Mouse (Mus musculus) stomach, embryonic 16.5 days (tissue): ENCODE results near the gene Gpr84. TPM values are rescaled to one million over a fixed set of nuclear protein-coding genes. Genes with fewer than 3 reads are reported as not detected.

Experiments
- ATAC-seq: fragments of 200-750 bp; cut with Nextera tagmentation; 2 replicates; pipeline ENCODE4 v1.8.0; 2017; ENCODE audit warnings: moderate number of reproducible peaks, moderate TSS enrichment; ENCODE audit not compliant: insufficient read depth, low FRiP score
- H3K27ac ChIP-seq: fragments of 300-500 bp; sonication (generic); 2 replicates; pipeline ENCODE4 v1.5.1; 2014; ENCODE audit warnings: low read length
- H3K27me3 ChIP-seq: fragments of 300-500 bp; sonication (generic); 2 replicates; pipeline ENCODE4 v1.6.1; 2014; ENCODE audit warnings: low read length, control low read depth, mixed read lengths; ENCODE audit not compliant: control insufficient read depth, insufficient read depth
- H3K36me3 ChIP-seq: fragments of 300-500 bp; sonication (generic); 2 replicates; pipeline ENCODE4 v1.6.1; 2014; ENCODE audit warnings: low read length; ENCODE audit not compliant: control insufficient read depth, insufficient read depth
- H3K4me1 ChIP-seq: fragments of 300-500 bp; sonication (generic); 2 replicates; pipeline ENCODE4 v1.6.1; 2014; ENCODE audit warnings: low read length, control low read depth, mixed read lengths; ENCODE audit not compliant: control insufficient read depth, insufficient read depth
- H3K4me2 ChIP-seq: fragments of 300-500 bp; sonication (generic); 2 replicates; pipeline ENCODE4 v1.6.1; 2014; ENCODE audit warnings: low read depth, low read length, mixed read lengths
- H3K4me3 ChIP-seq: fragments of 300-500 bp; sonication (generic); replicated peaks from 2 replicates; pipeline ENCODE4 v1.5.1; 2014; ENCODE audit warnings: mild to moderate bottlenecking, low read length
- H3K9ac ChIP-seq: fragments of 300-500 bp; sonication (generic); 2 replicates; pipeline ENCODE4 v1.6.1; 2014; ENCODE audit warnings: low read length
- H3K9me3 ChIP-seq: fragments of 300-500 bp; sonication (generic); replicated peaks from 2 replicates; pipeline ENCODE4 v1.6.1; 2016; ENCODE audit warnings: low read length, control low read depth; ENCODE audit not compliant: control insufficient read depth
- WGBS: fragments of 180-500 bp; shearing (Covaris S2); extraction: QIAGEN DNeasy Blood & Tissue Kit; methylation state at CpG from one replicate; pipeline ENCODE4 v1.1.7; 2014; 5-methylcytosine and 5-hydroxymethylcytosine counted together
- polyA plus RNA-seq: library from polyadenylated mRNA; unstranded; fragments of >200 nt; fragmentation: Nextera tagmentation; extraction: Ambion mirVana; gene quantifications from 2 replicates; pipeline ENCODE4 v1.2.1, GENCODE M21; 2015

Gene Gpr84
- polyA plus RNA-seq, 1 experiment from 2014 or later, result 0.15 TPM

GRCm38 (mm10) chr15:103315979-103316776, 5.8 kb upstream of the Gpr84 start:
- H3K4me1 ChIP-seq, result peaks cover 31% of the 10 kb centered on the region
- H3K4me2 ChIP-seq, result no peak overlapping the region
- H3K27me3 ChIP-seq, result no peaks in the 10 kb centered on the region
- WGBS, result 59% methylated on average over 10 of the region's 10 CpGs
- H3K36me3 ChIP-seq, result no peaks in the 10 kb centered on the region
- no peak overlapping the region for H3K9ac ChIP-seq
- no peak for ATAC-seq
- no peaks in the 10 kb centered on the region for H3K9me3 ChIP-seq
- H3K4me3 ChIP-seq, result no peak overlapping the region
- H3K27ac ChIP-seq, result peak overlapping the region; percentile 14; the same call in 1 of the 2 replicates

DNA sequence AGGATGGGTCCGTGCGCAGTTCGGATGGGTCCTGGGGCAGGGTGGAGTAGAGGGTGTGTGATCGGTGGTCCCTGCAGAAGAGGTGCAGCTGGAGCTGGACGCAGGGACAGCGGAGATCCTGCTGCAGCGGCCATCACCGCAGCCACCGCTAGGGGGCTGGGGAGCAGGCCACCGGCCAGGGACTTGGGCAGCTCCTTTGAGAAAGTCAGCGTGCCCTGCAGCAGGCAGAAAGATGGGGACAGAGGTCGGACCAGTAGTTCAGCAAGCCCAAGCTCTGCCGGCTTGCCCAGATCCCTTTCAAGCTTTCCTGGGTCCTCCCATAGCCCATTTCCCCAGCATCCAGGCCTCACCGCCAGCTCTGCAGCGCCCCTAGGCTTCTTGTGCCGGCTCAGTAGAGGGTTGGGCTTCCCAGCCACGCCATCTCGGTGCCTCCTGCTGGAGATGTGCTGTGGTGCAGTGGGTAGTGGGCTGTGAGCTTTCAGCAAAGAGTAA, 4.6 kb upstream of the Gpr84 start:
- Histone ChIP-seq H3K27me3 (no peaks in the 10 kb centered on the region), H3K9me3 (no peaks in the 10 kb centered on the region), H3K4me1 (peaks cover 30% of the 10 kb centered on the region), H3K27ac (peak overlapping the region; percentile 11; the same call in 1 of the 2 replicates), H3K36me3 (no peaks in the 10 kb centered on the region), H3K9ac (peak overlapping the region; percentile 64), H3K4me2 (peak overlapping the region; percentile 59), H3K4me3 (peak overlapping the region; percentile 31)
- ATAC-seq, result peak; percentile 53; the same call in 1 of the 2 replicates
- 7% methylated on average over 18 of the region's 18 CpGs for WGBS

DNA sequence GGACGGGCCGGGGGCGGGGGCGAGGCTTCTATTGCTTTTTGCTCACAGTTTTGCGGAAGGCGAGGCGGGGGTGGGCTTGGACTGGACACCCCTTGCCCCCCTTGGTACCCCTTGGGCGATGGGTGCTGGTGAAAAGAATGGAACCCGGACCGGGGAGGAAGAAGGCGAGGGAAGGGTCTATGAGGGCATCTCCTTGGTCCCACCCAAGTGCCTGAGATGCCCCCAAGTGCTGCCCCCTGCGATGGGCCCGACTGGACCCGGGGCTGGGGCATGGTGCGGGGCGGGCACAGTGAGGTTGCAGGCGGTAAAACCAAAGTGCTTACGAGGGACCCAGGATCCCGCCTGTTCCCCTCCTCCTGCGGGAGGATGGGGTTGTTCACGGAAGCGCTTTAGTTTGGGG, 3.8 kb upstream of the Gpr84 start:
- peaks cover 30% of the 10 kb centered on the region for H3K4me1 ChIP-seq
- H3K27me3 ChIP-seq, result no peaks in the 10 kb centered on the region
- no peak overlapping the region for H3K27ac ChIP-seq
- no peaks in the 10 kb centered on the region for H3K36me3 ChIP-seq
- ATAC-seq, result no peak
- H3K9ac ChIP-seq, result peak overlapping the region; percentile 48; the same call in 1 of the 2 replicates
- peak overlapping the region; percentile 59 for H3K4me2 ChIP-seq
- no peaks in the 10 kb centered on the region for H3K9me3 ChIP-seq
- WGBS, result 44% methylated on average over 22 of the region's 22 CpGs
- no peak overlapping the region; the same call in 1 of the 2 replicates for H3K4me3 ChIP-seq

GRCm38 (mm10) chr15:103313495-103314095, 3.2 kb upstream of the Gpr84 start:
- H3K27ac ChIP-seq, result no peak overlapping the region
- H3K9me3 ChIP-seq, result no peaks in the 10 kb centered on the region
- H3K4me3 ChIP-seq, result no peak overlapping the region
- H3K4me2 ChIP-seq, result no peak overlapping the region
- peak overlapping the region; percentile 48; the same call in 1 of the 2 replicates for H3K9ac ChIP-seq
- peaks cover 30% of the 10 kb centered on the region for H3K4me1 ChIP-seq
- H3K36me3 ChIP-seq, result no peaks in the 10 kb centered on the region
- H3K27me3 ChIP-seq, result no peaks in the 10 kb centered on the region
- no peak for ATAC-seq
- 20% methylated on average over 18 of the region's 18 CpGs for WGBS

DNA sequence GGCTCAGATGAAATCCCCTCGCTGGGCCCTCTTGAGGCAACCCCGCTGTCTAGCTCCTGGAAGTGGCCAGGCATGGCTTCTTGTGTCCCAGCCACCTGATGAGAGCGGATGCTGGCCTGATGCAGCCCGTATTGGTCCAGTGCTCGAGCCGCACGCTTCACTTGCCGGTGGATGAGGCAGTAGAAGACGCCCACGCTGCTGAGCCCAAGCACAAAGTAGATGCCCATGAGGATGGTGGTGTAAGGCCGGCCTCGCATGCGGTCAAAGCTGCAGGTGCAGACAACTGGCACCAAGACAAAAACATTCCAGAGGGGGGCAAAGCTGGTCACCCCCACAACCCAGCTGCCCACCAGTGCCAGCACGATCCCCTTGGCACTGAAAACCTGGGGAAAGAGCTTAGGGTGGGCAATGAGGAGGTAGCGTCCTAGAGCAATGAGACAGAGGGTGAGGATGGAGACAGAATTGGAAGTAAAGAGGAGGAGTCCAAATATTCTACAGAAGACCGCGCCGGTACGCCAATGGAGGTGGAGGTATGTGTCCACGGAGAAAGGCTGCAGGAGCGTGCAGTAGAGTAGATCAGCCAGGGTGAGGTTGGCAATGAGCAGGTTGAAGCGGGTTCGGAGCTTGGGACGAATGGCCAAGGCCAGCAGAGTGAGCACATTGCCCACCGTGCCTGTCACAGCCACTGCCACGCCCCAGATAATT, 1.4 kb downstream of the Gpr84 start:
- H3K9me3 ChIP-seq, result no peaks in the 10 kb centered on the region
- H3K27me3 ChIP-seq, result no peaks in the 10 kb centered on the region
- H3K9ac ChIP-seq, result peak overlapping the region; percentile 49
- 64% methylated on average over 26 of the region's 26 CpGs for WGBS
- H3K4me1 ChIP-seq, result peaks cover 35% of the 10 kb centered on the region
- no peak overlapping the region for H3K27ac ChIP-seq
- H3K4me2 ChIP-seq, result peak overlapping the region; percentile 29
- no peak overlapping the region for H3K4me3 ChIP-seq
- H3K36me3 ChIP-seq, result no peaks in the 10 kb centered on the region
- no peak for ATAC-seq

DNA sequence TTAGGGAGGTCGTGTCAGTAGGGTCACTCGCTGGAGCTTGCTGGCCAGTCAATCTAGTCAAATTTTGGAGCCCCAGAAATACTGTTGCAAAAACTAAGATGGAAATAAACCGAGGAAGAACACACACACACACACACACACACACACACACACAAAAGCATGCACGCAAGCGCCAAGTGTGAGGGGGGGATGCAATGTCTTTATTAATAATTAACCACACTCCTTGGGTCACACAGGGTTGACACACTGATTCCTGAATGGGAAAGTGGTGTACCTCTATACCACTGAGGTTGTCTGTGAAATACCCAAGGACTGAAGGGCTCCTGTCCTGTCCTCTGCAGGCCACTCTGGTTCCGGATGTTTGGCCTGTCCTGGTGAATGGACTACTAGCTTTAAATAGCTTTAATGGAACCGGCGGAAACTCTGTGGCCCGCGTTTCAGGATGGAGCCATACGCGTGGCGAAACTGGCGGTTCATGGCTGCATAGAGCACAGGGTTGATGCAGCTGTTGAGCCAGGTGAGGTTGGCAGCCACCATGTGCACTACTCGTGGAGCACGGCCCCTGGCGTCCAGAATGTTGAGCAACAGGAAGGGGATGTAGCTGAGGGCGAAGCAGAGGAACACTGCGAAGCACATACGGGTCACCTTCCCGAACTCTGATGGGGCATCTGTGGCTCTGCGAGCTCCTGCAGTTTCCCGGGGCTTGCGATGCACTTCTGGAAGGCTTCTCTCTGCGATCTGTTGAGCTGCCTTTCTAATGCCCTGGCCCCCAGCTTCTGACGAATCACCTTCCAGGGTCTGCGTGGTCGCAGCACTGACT, 2.1 kb downstream of the Gpr84 start:
- H3K27ac ChIP-seq, result no peak overlapping the region
- no peak for ATAC-seq
- 35% methylated on average over 28 of the region's 28 CpGs for WGBS
- peaks cover 37% of the 10 kb centered on the region for H3K4me1 ChIP-seq
- peak overlapping the region; percentile 49 for H3K9ac ChIP-seq
- H3K4me2 ChIP-seq, result peak overlapping the region; percentile 29
- no peaks in the 10 kb centered on the region for H3K36me3 ChIP-seq
- no peaks in the 10 kb centered on the region for H3K27me3 ChIP-seq
- H3K4me3 ChIP-seq, result no peak overlapping the region
- no peaks in the 10 kb centered on the region for H3K9me3 ChIP-seq

GRCm38 (mm10) chr15:103307125-103307524, 3.3 kb downstream of the Gpr84 start:
- peak overlapping the region; percentile 96 for H3K27ac ChIP-seq
- H3K27me3 ChIP-seq, result no peaks in the 10 kb centered on the region
- no peaks in the 10 kb centered on the region for H3K36me3 ChIP-seq
- H3K4me1 ChIP-seq, result peaks cover 48% of the 10 kb centered on the region
- H3K9ac ChIP-seq, result peak overlapping the region; percentile 55
- 0 out of 2 replicates have a peak, but pooled peaks have one; percentile 1 for ATAC-seq
- H3K4me2 ChIP-seq, result peak overlapping the region; percentile 42; the same call in 1 of the 2 replicates
- H3K4me3 ChIP-seq, result no peak overlapping the region
- 2% methylated on average over 7 of the region's 7 CpGs for WGBS
- no peaks in the 10 kb centered on the region for H3K9me3 ChIP-seq

DNA sequence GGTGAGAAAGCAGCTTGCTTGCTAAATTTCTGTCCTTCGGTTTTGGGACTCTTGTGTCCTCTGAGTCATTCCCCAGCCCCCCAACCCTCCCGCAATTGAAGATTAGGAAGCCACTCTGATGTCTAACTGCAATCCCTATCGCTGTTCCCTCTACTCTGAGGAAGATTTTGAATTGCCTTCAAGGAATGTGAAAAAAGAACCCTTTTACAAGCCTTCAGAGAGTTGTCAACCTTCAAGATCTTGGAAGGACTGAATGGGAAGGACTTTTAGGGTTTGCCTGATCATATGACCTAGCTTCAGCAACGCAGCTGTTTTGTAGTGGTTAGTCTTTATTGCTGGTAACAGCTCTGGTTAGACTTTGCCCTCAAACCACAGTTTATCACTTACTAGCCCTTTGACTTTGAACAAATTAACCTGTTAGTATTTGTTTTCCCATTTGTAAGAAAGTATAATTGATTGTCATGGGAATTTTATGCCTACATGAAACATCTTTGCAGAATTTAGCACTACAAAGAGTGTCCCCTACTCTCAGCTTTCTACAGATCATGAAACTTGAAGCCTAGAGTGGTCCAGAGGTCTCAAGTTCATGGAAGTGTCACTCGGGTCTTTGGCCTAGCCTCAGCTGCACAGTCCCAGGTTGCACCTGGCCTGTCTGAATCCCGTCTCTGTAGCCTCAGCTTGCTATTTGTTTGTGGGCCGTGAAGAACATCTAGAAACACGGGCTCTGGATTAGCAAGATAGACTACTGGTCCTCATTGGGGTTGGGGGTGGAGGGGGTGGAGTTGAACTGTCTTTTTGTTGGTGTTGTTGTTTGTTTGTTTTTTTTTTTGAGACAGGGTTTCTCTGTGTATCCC, 4.4 kb downstream of the Gpr84 start:
- Histone ChIP-seq H3K9me3 (no peaks in the 10 kb centered on the region), H3K9ac (peak overlapping the region; percentile 78), H3K4me2 (peak overlapping the region; percentile 72), H3K27me3 (no peaks in the 10 kb centered on the region), H3K36me3 (no peaks in the 10 kb centered on the region), H3K27ac (peak overlapping the region; percentile 96), H3K4me3 (peak overlapping the region; percentile 58), H3K4me1 (peaks cover 59% of the 10 kb centered on the region)
- no peak for ATAC-seq
- WGBS, result 29% methylated on average over 8 of the region's 8 CpGs
